Mouse (Mus musculus) lung, embryonic 16.5 days (tissue): ENCODE measurements around the gene Pde8a. TPM values are rescaled to one million over a fixed set of nuclear protein-coding genes. Genes with fewer than 3 reads are reported as not detected.

Source experiments
- ATAC-seq: fragments of 200-750 bp; cut with Nextera tagmentation; 2 replicates; pipeline ENCODE4 v1.8.0; 2017; ENCODE audit warnings: low read depth, mild to moderate bottlenecking, moderate library complexity
- H3K27ac ChIP-seq: fragments of 300-500 bp; sonication (generic); 2 replicates; pipeline ENCODE4 v1.5.1; 2014; ENCODE audit warnings: mild to moderate bottlenecking, control low read depth, low read length
- H3K27me3 ChIP-seq: fragments of 300-500 bp; sonication (generic); 2 replicates; pipeline ENCODE4 v1.6.1; 2014; ENCODE audit warnings: low read depth, low read length, mixed read lengths; ENCODE audit not compliant: control insufficient read depth, insufficient read depth
- H3K36me3 ChIP-seq: fragments of 300-500 bp; sonication (generic); 2 replicates; pipeline ENCODE4 v1.6.1; 2014; ENCODE audit warnings: low read length; ENCODE audit not compliant: control insufficient read depth, insufficient read depth
- H3K4me1 ChIP-seq: fragments of 300-500 bp; sonication (generic); replicated peaks from 2 replicates; pipeline ENCODE4 v1.6.1; 2014; ENCODE audit warnings: low read length, mixed read lengths; ENCODE audit not compliant: control insufficient read depth, insufficient read depth
- H3K4me2 ChIP-seq: fragments of 300-500 bp; sonication (generic); 2 replicates; pipeline ENCODE4 v1.6.1; 2014; ENCODE audit warnings: low read depth, low read length, control low read depth
- H3K4me3 ChIP-seq: fragments of 300-500 bp; sonication (generic); 2 replicates; pipeline ENCODE4 v1.5.1; 2014; ENCODE audit warnings: mild to moderate bottlenecking, low read length, control low read depth
- H3K9ac ChIP-seq: fragments of 300-500 bp; sonication (generic); 2 replicates; pipeline ENCODE4 v1.6.1; 2014; ENCODE audit warnings: low read length, control low read depth
- H3K9me3 ChIP-seq: fragments of 300-500 bp; sonication (generic); 2 replicates; pipeline ENCODE4 v1.6.1; 2016; ENCODE audit warnings: low read length; ENCODE audit not compliant: control insufficient read depth
- WGBS: fragments of 180-500 bp; shearing (Covaris S2); extraction: QIAGEN DNeasy Blood & Tissue Kit; methylation state at CpG from one replicate; pipeline ENCODE4 v1.1.7; 2014; 5-methylcytosine and 5-hydroxymethylcytosine counted together
- polyA plus RNA-seq: library from polyadenylated mRNA; unstranded; fragments of >200 nt; fragmentation: Nextera tagmentation; extraction: Ambion mirVana; gene quantifications from 2 replicates; pipeline ENCODE4 v1.2.1, GENCODE M21; 2015

Pde8a gene
- polyA plus RNA-seq, 1 experiment from 2014 or later: 2.9 TPM

DNA sequence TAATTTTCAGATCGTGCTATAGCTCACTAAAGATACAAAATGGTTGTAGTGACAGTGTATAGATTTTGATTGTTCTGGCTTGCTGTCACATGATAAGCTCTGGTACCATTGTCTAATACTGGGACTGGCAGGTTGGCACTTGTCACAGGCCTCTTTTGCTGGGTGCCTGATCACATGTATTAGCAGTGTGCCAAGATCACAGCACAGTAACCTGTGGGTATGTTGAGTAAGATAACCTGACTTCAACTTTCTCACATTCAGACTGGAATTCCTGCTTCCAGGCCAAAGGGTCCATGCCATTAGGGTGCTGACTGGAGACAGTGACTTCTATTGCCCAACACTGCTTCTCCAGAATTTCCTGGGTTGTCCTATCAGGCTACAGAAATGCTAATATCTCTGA lies 97.7 kb downstream of the Pde8a start:
- ATAC-seq: no peak

DNA sequence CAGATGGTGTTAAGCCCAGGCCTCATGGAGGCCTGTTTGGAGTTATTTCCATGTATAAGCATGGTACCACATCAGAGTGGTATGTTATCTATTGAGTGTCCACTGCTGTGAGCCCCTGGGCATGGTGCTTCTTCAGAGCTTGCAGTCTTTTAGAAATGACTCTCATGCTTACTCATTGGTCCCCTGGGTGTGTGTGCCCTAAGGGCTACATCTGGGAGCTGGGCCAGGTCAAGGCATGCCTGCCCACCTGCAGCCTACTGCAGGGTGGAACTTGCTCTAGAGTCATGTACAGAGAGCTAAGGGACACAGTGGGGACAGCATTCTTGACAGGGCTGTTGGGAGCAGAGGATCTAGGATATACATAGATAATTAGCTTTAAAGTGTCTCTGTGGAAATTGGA lies 98.2 kb downstream of the Pde8a start:
- Histone ChIP-seq H3K4me1 (no peaks in the 10 kb centered on the region), H3K9ac (no peak overlapping the region), H3K36me3 (no peaks in the 10 kb centered on the region), H3K4me2 (no peak overlapping the region), H3K9me3 (no peaks in the 10 kb centered on the region), H3K27ac (no peak overlapping the region), H3K27me3 (no peaks in the 10 kb centered on the region), H3K4me3 (no peak overlapping the region)
- no peak for ATAC-seq

More for the DNA sequence above, 97.7 kb downstream of the Pde8a start:
- 92% methylated on average over 1 of the region's 1 CpGs for WGBS
- H3K27ac ChIP-seq: no peak overlapping the region
- H3K4me2 ChIP-seq: no peak overlapping the region
- H3K36me3 ChIP-seq: no peaks in the 10 kb centered on the region
- H3K9ac ChIP-seq: no peak overlapping the region
- H3K4me3 ChIP-seq: no peak overlapping the region
- H3K4me1 ChIP-seq: no peaks in the 10 kb centered on the region
- no peaks in the 10 kb centered on the region for H3K27me3 ChIP-seq
- H3K9me3 ChIP-seq: no peaks in the 10 kb centered on the region

DNA sequence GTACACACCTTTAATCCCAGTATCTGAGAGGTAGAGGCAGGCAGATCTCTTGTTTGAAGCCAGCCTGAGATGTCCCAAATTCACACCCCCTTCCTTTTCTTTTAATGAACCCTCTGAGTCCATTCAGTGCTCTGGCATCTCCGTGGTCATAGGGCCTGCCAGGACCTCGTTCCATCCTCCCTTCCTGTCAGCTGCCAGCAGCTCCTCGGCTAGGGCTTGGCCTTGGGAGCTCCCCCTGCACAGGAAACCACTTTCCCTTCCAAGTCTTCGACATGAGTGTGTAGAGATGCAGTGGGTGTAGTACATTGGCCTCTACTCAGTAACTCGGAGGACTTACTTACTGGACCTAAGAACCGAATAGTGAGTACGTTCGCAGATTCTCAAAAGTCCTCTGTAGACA lies 102.2 kb downstream of the Pde8a start:
- ATAC-seq: no peak
- WGBS: 48% methylated on average over 8 of the region's 8 CpGs
- H3K27me3 ChIP-seq: no peaks in the 10 kb centered on the region
- no peaks in the 10 kb centered on the region for H3K4me1 ChIP-seq
- no peak overlapping the region for H3K4me3 ChIP-seq
- no peak overlapping the region for H3K9ac ChIP-seq
- no peaks in the 10 kb centered on the region for H3K9me3 ChIP-seq
- H3K27ac ChIP-seq: no peak overlapping the region
- no peak overlapping the region for H3K4me2 ChIP-seq
- no peaks in the 10 kb centered on the region for H3K36me3 ChIP-seq

DNA sequence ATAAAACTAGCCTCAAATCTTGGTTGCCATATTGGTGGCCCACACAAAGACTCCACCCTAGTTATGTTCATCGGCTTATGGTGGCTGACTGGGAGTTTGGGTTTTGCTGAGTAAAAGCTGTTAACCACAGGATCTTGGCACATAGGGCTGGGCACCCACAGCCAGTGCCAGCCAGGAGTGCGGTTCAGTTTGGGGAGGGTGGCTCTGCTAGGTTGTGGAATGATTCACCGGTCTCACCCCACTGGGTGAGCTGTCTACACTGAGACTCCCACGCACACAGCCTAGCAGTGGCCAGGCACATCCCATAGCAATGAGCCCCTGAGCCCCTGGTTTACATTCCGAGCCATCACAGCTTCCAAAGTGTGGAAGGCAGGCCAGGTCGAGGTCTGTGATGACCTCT lies 106.4 kb downstream of the Pde8a start:
- ATAC-seq: no peak
- H3K4me2 ChIP-seq: no peak overlapping the region
- no peaks in the 10 kb centered on the region for H3K4me1 ChIP-seq
- no peak overlapping the region for H3K9ac ChIP-seq
- H3K27ac ChIP-seq: no peak overlapping the region
- no peaks in the 10 kb centered on the region for H3K9me3 ChIP-seq
- H3K4me3 ChIP-seq: no peak overlapping the region
- WGBS: 82% methylated on average over 6 of the region's 6 CpGs
- no peaks in the 10 kb centered on the region for H3K36me3 ChIP-seq
- H3K27me3 ChIP-seq: no peaks in the 10 kb centered on the region

DNA sequence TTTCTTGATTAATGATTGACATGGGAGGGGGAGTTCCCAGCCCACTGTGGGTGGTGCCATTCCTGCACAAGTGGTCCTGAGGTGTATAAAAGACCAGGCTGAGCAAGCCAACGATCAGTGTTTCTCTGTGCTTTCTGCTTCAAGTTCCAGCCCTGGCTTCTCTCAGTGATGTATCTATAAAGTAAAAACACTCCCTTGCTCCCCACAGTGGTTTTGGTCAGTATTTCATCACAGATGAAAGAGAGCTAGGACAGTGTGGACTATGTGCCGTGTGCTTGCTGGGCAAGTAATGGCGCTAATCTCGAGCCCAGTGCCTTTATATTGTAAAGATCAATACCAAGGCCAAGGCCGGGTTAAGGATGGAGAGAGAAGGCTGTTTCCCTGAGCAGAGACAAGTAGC lies 108.4 kb downstream of the Pde8a start:
- no peaks in the 10 kb centered on the region for H3K9me3 ChIP-seq
- H3K4me2 ChIP-seq: no peak overlapping the region
- H3K36me3 ChIP-seq: no peaks in the 10 kb centered on the region
- no peak overlapping the region for H3K9ac ChIP-seq
- no peak overlapping the region for H3K4me3 ChIP-seq
- no peak overlapping the region for H3K27ac ChIP-seq
- H3K4me1 ChIP-seq: no peaks in the 10 kb centered on the region
- H3K27me3 ChIP-seq: no peaks in the 10 kb centered on the region
- no peak for ATAC-seq
- 78% methylated on average over 5 of the region's 5 CpGs for WGBS

DNA sequence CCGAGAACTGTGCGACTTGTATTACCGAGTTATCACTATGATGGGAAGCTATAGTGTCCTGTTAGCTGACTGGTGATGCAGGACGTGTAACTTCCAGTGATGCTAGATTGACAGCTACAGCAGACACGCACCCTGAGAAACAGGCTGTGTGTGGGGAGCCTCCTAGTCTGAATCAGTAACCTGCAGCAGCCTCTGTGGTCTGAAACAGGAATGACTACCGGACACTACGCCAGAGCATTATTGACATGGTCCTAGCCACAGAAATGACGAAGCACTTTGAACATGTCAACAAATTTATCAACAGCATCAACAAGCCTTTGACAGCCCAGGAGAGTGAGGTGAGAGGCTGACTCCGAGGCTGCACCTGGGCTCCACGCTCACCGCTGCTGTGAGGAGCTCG lies 112.6 kb downstream of the Pde8a start:
- ATAC-seq: no peak
- Histone ChIP-seq H3K4me1 (no peaks in the 10 kb centered on the region), H3K27ac (no peak overlapping the region), H3K9me3 (no peaks in the 10 kb centered on the region), H3K9ac (no peak overlapping the region), H3K27me3 (no peaks in the 10 kb centered on the region), H3K4me3 (no peak overlapping the region), H3K36me3 (peaks cover 2% of the 10 kb centered on the region; the same call in 1 of the 2 replicates), H3K4me2 (no peak overlapping the region)
- 68% methylated on average over 12 of the region's 12 CpGs for WGBS

DNA sequence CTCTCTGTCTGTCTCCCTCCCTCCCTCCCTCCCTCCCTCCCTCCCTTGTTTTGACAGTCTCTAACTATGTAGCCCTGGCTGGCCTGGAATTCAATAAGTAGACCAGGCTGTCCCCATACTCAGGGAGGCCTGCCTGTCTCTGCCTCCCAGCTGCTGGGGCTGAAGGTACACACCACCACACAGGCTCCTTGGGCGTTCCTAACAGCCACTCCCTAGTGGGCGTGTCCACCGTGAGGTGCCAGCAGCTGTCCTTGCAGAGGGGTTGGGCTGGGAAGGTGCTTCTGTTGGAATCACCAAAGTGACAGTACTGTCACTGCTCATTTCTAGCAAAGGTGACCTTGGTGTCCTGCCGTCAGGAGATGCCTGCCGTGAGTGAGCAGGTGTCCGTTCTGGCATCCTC lies 113.5 kb downstream of the Pde8a start:
- no peaks in the 10 kb centered on the region for H3K9me3 ChIP-seq
- H3K36me3 ChIP-seq: peaks cover 2% of the 10 kb centered on the region; the same call in 1 of the 2 replicates
- H3K4me3 ChIP-seq: no peak overlapping the region
- ATAC-seq: no peak
- no peaks in the 10 kb centered on the region for H3K27me3 ChIP-seq
- WGBS: 81% methylated on average over 6 of the region's 6 CpGs
- no peak overlapping the region for H3K9ac ChIP-seq
- H3K27ac ChIP-seq: no peak overlapping the region
- no peaks in the 10 kb centered on the region for H3K4me1 ChIP-seq
- no peak overlapping the region for H3K4me2 ChIP-seq

DNA sequence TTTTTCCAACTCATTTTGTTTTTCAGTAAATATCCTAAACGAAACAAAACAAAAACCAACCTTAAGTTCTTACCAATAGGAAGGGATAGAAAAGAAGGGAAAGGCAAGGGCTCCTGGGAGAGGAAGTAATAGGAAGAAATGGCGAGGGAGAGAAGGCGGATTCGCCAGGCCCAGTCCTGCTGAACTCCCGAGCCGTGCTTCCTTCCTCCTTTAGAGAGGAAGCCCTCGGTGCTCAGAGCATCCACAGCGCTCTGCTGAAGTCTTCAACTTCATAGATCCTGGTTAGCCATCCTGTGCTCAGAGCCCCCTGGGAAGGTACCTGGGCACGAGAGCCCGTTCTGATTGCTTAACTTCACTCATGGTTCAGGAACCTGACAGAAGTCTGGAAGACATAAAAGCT lies 114.3 kb downstream of the Pde8a start:
- Histone ChIP-seq H3K27ac (no peak overlapping the region), H3K9ac (no peak overlapping the region), H3K36me3 (peaks cover 5% of the 10 kb centered on the region; the same call in 1 of the 2 replicates), H3K27me3 (no peaks in the 10 kb centered on the region), H3K4me1 (no peaks in the 10 kb centered on the region), H3K9me3 (no peaks in the 10 kb centered on the region), H3K4me3 (no peak overlapping the region), H3K4me2 (no peak overlapping the region)
- 69% methylated on average over 10 of the region's 10 CpGs for WGBS
- no peak for ATAC-seq

DNA sequence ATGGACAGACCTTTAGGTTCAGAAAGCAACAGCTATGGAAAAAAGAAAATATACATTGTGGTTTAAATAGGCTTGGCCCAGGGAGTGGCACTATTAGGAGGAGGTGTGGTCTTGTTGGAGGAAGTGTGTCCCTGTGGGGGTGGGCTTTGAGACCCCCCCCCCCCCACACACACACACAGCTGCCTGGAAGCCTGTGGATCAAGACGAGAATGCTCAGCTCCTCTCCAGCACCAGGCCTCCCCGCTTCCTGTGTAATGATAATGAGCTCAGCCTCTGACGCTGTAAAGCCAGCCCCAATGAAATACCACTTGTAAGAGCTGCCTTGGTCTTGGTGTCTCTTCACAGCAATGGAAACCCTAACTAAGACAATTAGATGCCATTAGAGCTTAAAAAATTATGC lies 117.4 kb downstream of the Pde8a start:
- Histone ChIP-seq H3K4me1 (no peaks in the 10 kb centered on the region), H3K36me3 (peaks cover 8% of the 10 kb centered on the region; the same call in 1 of the 2 replicates), H3K9ac (no peak overlapping the region), H3K27ac (no peak overlapping the region), H3K9me3 (no peaks in the 10 kb centered on the region), H3K4me2 (no peak overlapping the region), H3K4me3 (no peak overlapping the region), H3K27me3 (no peaks in the 10 kb centered on the region)
- WGBS: 26% methylated on average over 3 of the region's 3 CpGs
- no peak for ATAC-seq

DNA sequence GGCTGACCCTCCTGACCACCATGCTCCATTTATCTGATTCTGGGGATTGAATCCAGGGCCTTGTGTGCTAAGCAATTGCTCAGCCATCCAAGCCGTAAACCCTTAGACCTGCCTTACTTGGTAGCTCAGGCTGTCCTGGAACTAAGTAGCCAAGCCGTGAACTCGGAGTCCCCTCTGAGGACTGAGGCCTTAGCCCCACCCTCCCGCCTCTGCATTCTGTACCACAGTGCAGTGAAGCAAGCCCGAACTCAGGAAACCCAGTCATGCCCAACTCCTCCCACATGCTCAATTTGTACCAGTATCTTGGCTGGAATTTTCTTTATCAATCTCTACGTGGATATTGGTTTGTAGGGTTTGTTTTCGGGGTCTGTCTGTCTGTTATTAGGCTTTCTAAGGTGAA lies 118.5 kb downstream of the Pde8a start:
- no peaks in the 10 kb centered on the region for H3K4me1 ChIP-seq
- H3K9me3 ChIP-seq: no peaks in the 10 kb centered on the region
- no peak overlapping the region for H3K4me3 ChIP-seq
- no peak for ATAC-seq
- 88% methylated on average over 7 of the region's 7 CpGs for WGBS
- no peak overlapping the region for H3K9ac ChIP-seq
- no peaks in the 10 kb centered on the region for H3K27me3 ChIP-seq
- H3K27ac ChIP-seq: no peak overlapping the region
- peaks cover 11% of the 10 kb centered on the region; the same call in 1 of the 2 replicates for H3K36me3 ChIP-seq
- no peak overlapping the region for H3K4me2 ChIP-seq
